Mouse (Mus musculus) heart, embryonic 14.5 days (tissue): ENCODE measurements around the gene Krt87. TPM values are rescaled to one million over a fixed set of nuclear protein-coding genes. Genes with fewer than 3 reads are reported as not detected.

Experiments used
- ATAC-seq: fragments of 200-750 bp; cut with Nextera tagmentation; 2 replicates; pipeline ENCODE4 v1.8.0; 2017; ENCODE audit warnings: low read depth, moderate TSS enrichment; ENCODE audit not compliant: insufficient number of reproducible peaks, insufficient read depth, low FRiP score
- H3K27ac ChIP-seq, 2 experiments: fragments of 200-500 bp in 1 of 2; fragments of 300-500 bp in 1 of 2; sonication (generic) in 1 of 2; replicated peaks in 1 of 2; 2 replicates each; pipeline ENCODE4 v1.5.1; 2012 to 2014; ENCODE audit warnings: low read depth in 2 of 2, low read length in 2 of 2, control low read depth in 1 of 2, mild to moderate bottlenecking in 1 of 2, mixed read lengths in 1 of 2; ENCODE audit not compliant: control insufficient read depth in 1 of 2, insufficient read depth in 1 of 2
- H3K27me3 ChIP-seq: fragments of 300-500 bp; sonication (generic); 2 replicates; pipeline ENCODE4 v1.6.1; 2014; ENCODE audit warnings: mild to moderate bottlenecking, low read length, control low read depth; ENCODE audit not compliant: control insufficient read depth, insufficient read depth
- H3K36me3 ChIP-seq: fragments of 300-500 bp; sonication (generic); 2 replicates; pipeline ENCODE4 v1.6.1; 2014; ENCODE audit warnings: mild to moderate bottlenecking, control low read depth, low read length, mixed read lengths; ENCODE audit not compliant: control insufficient read depth, insufficient read depth
- H3K4me1 ChIP-seq, 2 experiments: fragments of 200-500 bp in 1 of 2; fragments of 300-500 bp in 1 of 2; sonication (generic) in 1 of 2; 2 replicates each; pipeline ENCODE4 v1.6.1; 2012 to 2014; ENCODE audit warnings: low read length in 2 of 2, control low read depth in 1 of 2, mixed read lengths in 1 of 2; ENCODE audit not compliant: control insufficient read depth in 2 of 2, insufficient read depth in 2 of 2
- H3K4me2 ChIP-seq: fragments of 300-500 bp; sonication (generic); 2 replicates; pipeline ENCODE4 v1.6.1; 2014; ENCODE audit warnings: mild to moderate bottlenecking, low read length
- H3K4me3 ChIP-seq, 2 experiments: fragments of 200-500 bp in 1 of 2; fragments of 300-500 bp in 1 of 2; sonication (generic) in 1 of 2; 2 replicates each; pipeline ENCODE4 v1.5.1; 2012 to 2014; ENCODE audit warnings: low read length in 2 of 2, mild to moderate bottlenecking in 2 of 2, control low read depth in 1 of 2, low read depth in 1 of 2, moderate library complexity in 1 of 2; ENCODE audit not compliant: control insufficient read depth in 1 of 2, insufficient read depth in 1 of 2
- H3K9ac ChIP-seq: fragments of 300-500 bp; sonication (generic); 2 replicates; pipeline ENCODE4 v1.6.1; 2014; ENCODE audit warnings: mild to moderate bottlenecking, low read length
- H3K9me3 ChIP-seq: fragments of 300-500 bp; sonication (generic); 2 replicates; pipeline ENCODE4 v1.6.1; 2016; ENCODE audit warnings: low read length, control low read depth; ENCODE audit not compliant: control insufficient read depth
- WGBS: fragments of 180-500 bp; shearing (Covaris S2); extraction: QIAGEN DNeasy Blood & Tissue Kit; methylation state at CpG from one replicate; pipeline ENCODE4 v1.1.7; 2014; 5-methylcytosine and 5-hydroxymethylcytosine counted together
- polyA plus RNA-seq: library from polyadenylated mRNA; unstranded; fragments of >200 nt; fragmentation: Nextera tagmentation; extraction: Ambion mirVana; gene quantifications from 2 replicates; pipeline ENCODE4 v1.2.1, GENCODE M21; 2014

Krt87 gene
- polyA plus RNA-seq, 1 experiment from 2014 or later, result not detected

- ATAC-seq, result no peak
- no peaks in the 10 kb centered on the region for H3K36me3 ChIP-seq
- H3K9ac ChIP-seq, result no peak overlapping the region
- no peak overlapping the region for H3K4me2 ChIP-seq
- WGBS, result 64% methylated on average over 2 of the region's 2 CpGs
- no peak overlapping the region for H3K4me3 ChIP-seq
- peaks cover 4 to 5% of the 10 kb centered on the region in 2 experiments; a peak in 2 of 4 replicates for H3K4me1 ChIP-seq
- H3K27me3 ChIP-seq, result no peaks in the 10 kb centered on the region
- no peaks in the 10 kb centered on the region for H3K9me3 ChIP-seq
- H3K27ac ChIP-seq, result no peak overlapping the region
Observed at GRCm38 (mm10) chr15:101397683-101398082, 40.9 kb downstream of the Krt87 start.

GRCm38 (mm10) chr15:101396921-101397320, 41.7 kb downstream of the Krt87 start:
- peaks cover 4 to 5% of the 10 kb centered on the region in 2 experiments; a peak in 2 of 4 replicates for H3K4me1 ChIP-seq
- H3K27me3 ChIP-seq, result no peaks in the 10 kb centered on the region; the same call in 1 of the 2 replicates
- no peaks in the 10 kb centered on the region for H3K36me3 ChIP-seq
- no peak overlapping the region for H3K4me3 ChIP-seq
- H3K4me2 ChIP-seq, result no peak overlapping the region
- H3K9ac ChIP-seq, result no peak overlapping the region
- no peak overlapping the region for H3K27ac ChIP-seq
- ATAC-seq, result no peak
- 81% methylated on average over 3 of the region's 3 CpGs for WGBS
- no peaks in the 10 kb centered on the region for H3K9me3 ChIP-seq

- no peaks in the 10 kb centered on the region; the same call in 1 of the 2 replicates for H3K27me3 ChIP-seq
- no peaks in the 10 kb centered on the region for H3K36me3 ChIP-seq
- peaks cover 4 to 5% of the 10 kb centered on the region in 2 experiments; a peak in 2 of 4 replicates for H3K4me1 ChIP-seq
- 21% methylated on average over 7 of the region's 7 CpGs for WGBS
- ATAC-seq, result no peak
- no peaks in the 10 kb centered on the region for H3K9me3 ChIP-seq
- no peak overlapping the region for H3K9ac ChIP-seq
- no peak overlapping the region for H3K4me3 ChIP-seq
- H3K4me2 ChIP-seq, result no peak overlapping the region
- no peak overlapping the region for H3K27ac ChIP-seq
Observed at GRCm38 (mm10) chr15:101396466-101396865, 42.1 kb downstream of the Krt87 start.

- peaks cover 4 to 5% of the 10 kb centered on the region in 2 experiments; a peak in 2 of 4 replicates for H3K4me1 ChIP-seq
- WGBS, result 53% methylated on average over 7 of the region's 7 CpGs
Observed at GRCm38 (mm10) chr15:101394908-101395307, 43.7 kb downstream of the Krt87 start.

GRCm38 (mm10) chr15:101392251-101392650, 46.4 kb downstream of the Krt87 start:
- Histone ChIP-seq H3K9ac (no peak overlapping the region), H3K27ac (no peak overlapping the region), H3K4me1 (peaks cover 11 to 19% of the 10 kb centered on the region in 2 experiments), H3K27me3 (no peaks in the 10 kb centered on the region; the same call in 1 of the 2 replicates), H3K9me3 (no peaks in the 10 kb centered on the region), H3K36me3 (no peaks in the 10 kb centered on the region), H3K4me2 (no peak overlapping the region), H3K4me3 (no peak overlapping the region)
- WGBS, result 76% methylated on average over 5 of the region's 5 CpGs
- no peak for ATAC-seq

More at GRCm38 (mm10) chr15:101394908-101395307, 43.7 kb downstream of the Krt87 start:
- Histone ChIP-seq H3K4me2 (no peak overlapping the region), H3K27me3 (no peaks in the 10 kb centered on the region; the same call in 1 of the 2 replicates), H3K4me3 (no peak overlapping the region), H3K9me3 (no peaks in the 10 kb centered on the region), H3K36me3 (no peaks in the 10 kb centered on the region), H3K27ac (no peak overlapping the region), H3K9ac (no peak overlapping the region)
- ATAC-seq, result no peak

- Histone ChIP-seq H3K27me3 (no peaks in the 10 kb centered on the region; the same call in 1 of the 2 replicates), H3K4me2 (no peak overlapping the region), H3K4me3 (no peak overlapping the region), H3K9ac (no peak overlapping the region), H3K4me1 (peaks cover 7 to 18% of the 10 kb centered on the region in 2 experiments), H3K36me3 (no peaks in the 10 kb centered on the region), H3K9me3 (no peaks in the 10 kb centered on the region), H3K27ac (no peak overlapping the region)
- no peak for ATAC-seq
- WGBS, result 83% methylated on average over 5 of the region's 5 CpGs
Observed at GRCm38 (mm10) chr15:101390203-101390602, 48.4 kb downstream of the Krt87 start.

- WGBS, result 14% methylated on average over 5 of the region's 5 CpGs
- no peak for ATAC-seq
Observed at GRCm38 (mm10) chr15:101388034-101388541, 50.5 kb downstream of the Krt87 start.

GRCm38 (mm10) chr15:101387176-101387575, 51.4 kb downstream of the Krt87 start:
- Histone ChIP-seq H3K27me3 (no peaks in the 10 kb centered on the region; the same call in 1 of the 2 replicates), H3K9me3 (no peaks in the 10 kb centered on the region), H3K9ac (no peak overlapping the region), H3K4me1 (peaks cover 13 to 34% of the 10 kb centered on the region in 2 experiments), H3K4me3 (no peak overlapping the region), H3K36me3 (no peaks in the 10 kb centered on the region), H3K4me2 (no peak overlapping the region), H3K27ac (no peak overlapping the region)
- WGBS, result 65% methylated on average over 3 of the region's 3 CpGs
- no peak for ATAC-seq

More at GRCm38 (mm10) chr15:101388034-101388541, 50.5 kb downstream of the Krt87 start:
- Histone ChIP-seq H3K4me3 (no peak overlapping the region), H3K4me2 (no peak overlapping the region), H3K9ac (no peak overlapping the region), H3K4me1 (peaks cover 13 to 28% of the 10 kb centered on the region in 2 experiments), H3K27ac (no peak overlapping the region), H3K36me3 (no peaks in the 10 kb centered on the region), H3K27me3 (no peaks in the 10 kb centered on the region; the same call in 1 of the 2 replicates), H3K9me3 (no peaks in the 10 kb centered on the region)
